Mouse (Mus musculus): ENCODE results near the gene Snapc3. TPM values are rescaled to one million over a fixed set of nuclear protein-coding genes. Genes with fewer than 3 reads are reported as not detected.

Gene Snapc3
- polyA plus RNA-seq (2012): 10.7 and 13.4 TPM in 2 replicates

DNA sequence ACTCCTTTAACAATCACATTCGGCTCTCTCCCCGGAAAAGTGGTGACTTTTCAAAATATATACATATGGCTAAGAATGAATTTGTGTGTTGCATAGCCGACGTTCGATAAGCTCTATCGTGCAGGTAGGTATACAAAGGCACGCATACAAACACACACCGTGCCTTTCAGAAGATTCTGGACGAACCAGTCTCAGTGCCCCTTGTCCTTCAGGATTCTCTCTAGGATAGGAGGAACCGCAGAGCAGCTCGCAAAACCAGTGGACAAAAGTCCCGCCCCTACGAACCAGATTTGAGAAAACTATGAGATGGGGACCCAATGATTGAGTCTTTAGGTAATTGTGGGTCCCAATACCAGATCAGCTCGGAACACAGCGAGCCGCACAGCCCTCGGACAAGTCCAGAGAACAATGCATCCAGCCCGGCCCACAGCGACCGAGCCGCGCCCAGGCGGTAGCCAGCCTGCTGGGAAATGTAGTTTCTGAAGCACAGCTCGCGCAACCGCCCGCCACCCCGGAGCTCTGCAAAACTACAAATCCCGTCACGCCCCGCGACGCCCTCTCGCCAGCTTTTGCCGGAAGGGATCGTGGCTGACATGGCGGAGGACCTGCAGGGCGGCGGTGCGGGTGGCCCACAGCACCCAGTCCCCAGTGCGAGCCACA is at the start of gene Snapc3:
Gene Snapc3 (plus strand): TSS at position 565 of the 660 bp plus-strand sequence.
- TF ChIP-seq GATA1 (IDR thresholded peaks at IDR 0.05; ENCODE audit: low read length): no peak

DNA sequence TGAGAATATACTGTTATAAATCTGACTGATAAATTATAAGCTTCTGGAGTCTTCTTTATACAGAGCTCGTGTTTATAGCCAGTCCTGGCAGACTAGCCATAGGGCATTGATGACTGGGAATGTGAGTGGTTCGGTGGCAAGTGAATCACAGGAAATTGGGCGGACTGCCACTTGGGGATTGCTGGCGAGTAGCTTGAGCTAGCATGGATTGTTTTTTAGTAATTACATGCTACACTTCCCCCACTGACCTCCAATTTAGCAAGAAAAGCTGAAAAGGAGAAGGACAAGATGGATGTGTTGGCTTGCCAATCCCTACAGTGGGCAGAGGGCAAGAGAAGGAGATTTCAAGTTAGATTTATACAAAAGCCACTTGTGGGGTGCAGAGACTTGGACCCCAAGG is 44.1 kb upstream of the Snapc3 start:
- TF ChIP-seq GATA1 (IDR thresholded peaks at IDR 0.05; ENCODE audit: low read length): no peak

DNA sequence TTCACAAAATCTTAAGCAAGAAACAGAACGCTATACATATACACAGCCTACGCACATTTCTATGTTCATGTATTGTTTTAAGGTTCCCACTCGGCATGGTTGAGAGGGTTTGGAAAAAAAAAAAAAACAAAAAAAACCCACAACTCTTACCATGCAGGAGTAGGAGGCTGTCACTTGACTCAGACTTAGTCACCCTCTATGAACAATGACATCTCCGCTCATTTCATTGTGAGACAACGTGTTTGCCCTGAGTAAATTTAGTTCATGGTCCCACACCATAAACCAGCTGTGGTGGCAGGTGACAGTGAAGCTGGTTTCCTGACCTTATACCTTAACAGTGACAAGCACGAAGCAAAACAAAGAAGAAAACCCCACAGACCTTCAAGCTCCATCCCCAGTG is 41.9 kb upstream of the Snapc3 start:
- no peak for TF ChIP-seq GATA1 (IDR thresholded peaks at IDR 0.05; ENCODE audit: low read length)

DNA sequence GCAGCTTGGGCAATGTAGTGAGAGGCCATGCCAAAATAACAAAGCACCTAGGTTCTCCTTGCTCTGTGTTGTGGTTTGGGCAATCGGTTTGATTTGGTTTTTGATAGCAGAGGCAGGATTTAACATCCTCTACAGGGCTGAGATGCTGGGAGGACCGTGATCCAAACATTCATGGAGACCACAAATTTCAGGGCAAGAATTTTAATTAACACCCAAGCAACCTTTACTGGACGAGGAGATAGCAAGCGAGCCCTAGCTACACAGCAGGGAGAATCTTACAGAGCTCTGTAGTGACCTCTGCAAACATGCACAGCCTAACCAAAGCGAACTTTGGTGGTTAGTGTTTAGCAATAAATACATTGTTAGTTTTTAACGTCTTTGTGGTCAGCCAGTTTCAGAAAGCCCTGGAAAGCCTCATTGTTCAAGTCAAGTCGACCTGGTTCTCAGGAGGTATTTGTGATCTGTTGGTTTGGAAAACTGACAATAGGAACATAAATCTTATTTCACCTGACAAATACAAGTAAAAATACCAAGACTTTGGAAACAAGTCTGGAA is 41.0 kb upstream of the Snapc3 start:
- no peak for TF ChIP-seq GATA1 (IDR thresholded peaks at IDR 0.05; ENCODE audit: low read length)

- no peak for TF ChIP-seq GATA1 (IDR thresholded peaks at IDR 0.05; ENCODE audit: low read length)
Observed at GRCm38 (mm10) chr4:83379036-83379435, 38.5 kb upstream of the Snapc3 start.

GRCm38 (mm10) chr4:83379746-83380145 is 37.8 kb upstream of the Snapc3 start:
- no peak for TF ChIP-seq GATA1 (IDR thresholded peaks at IDR 0.05; ENCODE audit: low read length)

DNA sequence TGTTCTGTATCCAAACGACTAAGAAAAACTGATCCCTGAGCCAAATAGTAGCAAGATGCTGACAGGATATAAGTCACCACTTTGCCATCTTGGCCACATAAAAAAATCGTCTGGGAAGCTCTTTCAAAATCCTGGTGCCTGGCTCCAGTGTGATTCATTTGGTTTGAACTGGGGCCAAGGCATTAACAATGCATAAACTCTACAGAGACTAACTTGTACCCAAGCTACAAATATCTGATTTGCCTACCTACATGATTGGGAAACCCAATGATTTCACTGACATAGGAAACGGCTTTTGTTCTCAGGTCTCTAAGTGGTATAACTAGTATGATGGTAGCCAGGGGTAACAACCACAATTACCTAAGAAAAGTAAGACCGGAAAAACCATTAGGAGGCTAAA is 37.3 kb upstream of the Snapc3 start:
- no peak for TF ChIP-seq GATA1 (IDR thresholded peaks at IDR 0.05; ENCODE audit: low read length)

DNA sequence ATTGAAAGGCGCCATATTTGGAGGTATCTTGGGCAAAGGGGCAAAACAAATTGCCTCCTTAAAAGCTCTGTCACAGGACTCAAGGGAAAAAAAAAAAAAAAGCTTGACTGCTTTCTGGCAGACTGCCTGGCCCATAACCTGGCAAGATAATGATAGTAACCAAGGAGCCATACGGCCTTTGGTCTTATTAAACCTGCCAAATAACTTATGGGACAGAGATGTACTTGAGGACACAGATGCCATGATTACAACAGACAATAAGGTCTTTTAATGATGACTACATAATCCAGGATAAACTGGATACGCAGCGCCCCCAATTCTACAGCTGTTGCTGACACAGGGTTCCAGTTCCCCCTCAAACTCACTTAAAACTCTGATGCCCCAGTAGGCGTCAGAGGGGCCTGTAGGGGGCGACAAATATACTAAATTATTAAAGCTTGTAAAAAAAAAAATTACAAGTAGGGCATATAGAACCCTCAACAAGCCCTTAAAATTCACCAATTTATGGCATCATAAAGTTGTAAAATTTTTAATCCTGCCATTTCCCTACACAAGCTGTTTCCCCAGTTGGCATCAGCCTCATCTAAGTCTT is 33.5 kb upstream of the Snapc3 start:
- no peak for TF ChIP-seq GATA1 (IDR thresholded peaks at IDR 0.05; ENCODE audit: low read length)

GRCm38 (mm10) chr4:83385091-83385490 is 32.4 kb upstream of the Snapc3 start:
- no peak for TF ChIP-seq GATA1 (IDR thresholded peaks at IDR 0.05; ENCODE audit: low read length)

- TF ChIP-seq GATA1 (IDR thresholded peaks at IDR 0.05; ENCODE audit: low read length): no peak
Observed at GRCm38 (mm10) chr4:83390551-83390950, 27.0 kb upstream of the Snapc3 start.

- TF ChIP-seq GATA1 (IDR thresholded peaks at IDR 0.05; ENCODE audit: low read length): no peak
Observed at GRCm38 (mm10) chr4:83391956-83392355, 25.6 kb upstream of the Snapc3 start.

- no peak for TF ChIP-seq GATA1 (IDR thresholded peaks at IDR 0.05; ENCODE audit: low read length)
Observed at GRCm38 (mm10) chr4:83393733-83394132, 23.8 kb upstream of the Snapc3 start.

GRCm38 (mm10) chr4:83396346-83396745 is 21.2 kb upstream of the Snapc3 start:
- no peak for TF ChIP-seq GATA1 (IDR thresholded peaks at IDR 0.05; ENCODE audit: low read length)

- TF ChIP-seq GATA1 (IDR thresholded peaks at IDR 0.05; ENCODE audit: low read length): no peak
Observed at GRCm38 (mm10) chr4:83396996-83397770, 20.3 kb upstream of the Snapc3 start.

DNA sequence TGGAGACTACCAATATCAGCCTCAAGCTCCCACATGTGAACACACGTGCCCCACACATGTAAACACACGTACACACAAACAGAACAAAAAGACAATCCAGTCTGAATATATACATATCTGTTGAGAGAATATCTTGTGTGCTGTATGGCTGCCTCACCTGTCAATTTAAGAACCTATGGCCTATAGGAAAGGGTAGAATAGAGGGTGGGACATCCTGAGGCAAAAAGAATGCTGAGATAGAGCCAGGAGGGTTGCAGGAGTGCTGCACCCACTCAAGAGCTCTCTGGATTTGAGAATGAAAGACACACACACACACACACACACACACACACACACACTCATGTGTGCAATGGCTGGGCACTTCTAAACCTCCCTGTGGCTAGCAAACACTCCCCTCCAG is 19.0 kb upstream of the Snapc3 start:
- no peak for TF ChIP-seq GATA1 (IDR thresholded peaks at IDR 0.05; ENCODE audit: low read length)
